Mouse (Mus musculus): ENCODE measurements around the gene Phlda1. TPM values are rescaled to one million over a fixed set of nuclear protein-coding genes. Genes with fewer than 3 reads are reported as not detected.

The Phlda1 gene
- polyA plus RNA-seq, 1 experiment from 2014 or later = 25.3 TPM

DNA sequence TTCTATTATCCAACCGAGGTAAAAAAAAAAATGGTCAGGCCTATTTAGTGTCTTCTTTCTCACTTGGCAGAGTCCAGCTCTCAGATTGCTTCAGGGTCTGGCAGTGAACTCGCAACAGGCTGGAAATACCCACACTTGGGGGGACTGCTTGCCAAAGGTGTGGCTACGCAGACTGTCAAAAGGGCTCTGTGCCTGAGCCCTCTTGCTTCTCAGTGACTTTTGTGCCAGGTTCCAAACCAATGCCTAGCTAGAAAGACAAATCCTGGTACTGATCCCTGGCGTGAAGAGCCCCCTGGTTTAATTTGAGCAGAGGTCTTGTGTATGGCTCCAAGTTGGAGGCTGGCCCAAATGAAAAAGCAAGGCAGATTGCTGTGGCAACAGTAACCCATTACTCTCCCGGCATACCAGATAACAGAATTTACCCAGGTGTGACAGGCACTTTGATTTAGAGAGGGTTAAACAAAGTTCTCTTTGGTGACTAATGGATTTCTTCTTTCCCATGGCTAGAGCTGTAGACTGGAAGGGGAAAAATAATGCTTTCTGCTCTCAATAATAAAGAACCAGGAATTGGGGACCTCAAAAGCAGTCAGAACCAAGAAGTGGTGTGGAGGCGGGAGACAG, 44.1 kb downstream of the Phlda1 start:
- Histone ChIP-seq H3K9ac (replicated peaks; ENCODE audit: low read depth, low read length) (no peak overlapping the region), H3K27ac (ENCODE audit: low read length) (no peak overlapping the region), H3K27me3 (replicated peaks; ENCODE audit: control insufficient read depth, insufficient read depth, low read length) (no peaks in the 10 kb centered on the region), H3K4me2 (ENCODE audit: low read length) (no peak overlapping the region), H3K36me3 (ENCODE audit: control insufficient read depth, insufficient read depth) (no peaks in the 10 kb centered on the region), H3K9me3 (ENCODE audit: control insufficient read depth, low read length) (no peaks in the 10 kb centered on the region), H3K4me3 (replicated peaks; ENCODE audit: low read length) (no peak overlapping the region), H3K4me1 (replicated peaks; ENCODE audit: control insufficient read depth, insufficient read depth, low read length) (peaks cover 8% of the 10 kb centered on the region; the same call in 1 of the 2 replicates)
- WGBS = 50% methylated on average over 6 of the region's 6 CpGs
- peak; percentile 64 for ATAC-seq

DNA sequence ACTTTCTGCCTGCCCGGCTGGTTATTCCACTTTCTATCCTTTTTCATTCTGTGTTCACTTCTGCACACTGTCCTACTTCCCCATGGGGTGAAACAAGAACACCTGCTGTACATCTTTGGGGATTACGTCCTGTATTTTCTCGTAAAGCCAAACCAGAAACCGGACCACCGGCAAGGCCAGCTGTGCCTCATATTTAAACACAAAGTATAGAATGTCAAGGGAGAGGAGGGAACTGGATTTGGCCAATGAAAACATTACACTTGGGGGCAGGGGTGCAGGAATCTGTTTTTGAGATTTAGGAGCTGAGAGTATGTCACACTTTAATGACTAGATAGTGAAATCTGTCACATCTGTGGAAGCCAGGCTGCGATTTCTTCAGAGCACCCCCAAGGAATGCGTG, 47.6 kb downstream of the Phlda1 start:
- ATAC-seq = no peak
- H3K36me3 ChIP-seq (ENCODE audit: control insufficient read depth, insufficient read depth) = no peaks in the 10 kb centered on the region
- no peaks in the 10 kb centered on the region for H3K27me3 ChIP-seq (replicated peaks; ENCODE audit: control insufficient read depth, insufficient read depth, low read length)
- no peak overlapping the region for H3K4me2 ChIP-seq (ENCODE audit: low read length)
- peaks cover 4% of the 10 kb centered on the region; the same call in 1 of the 2 replicates for H3K4me1 ChIP-seq (replicated peaks; ENCODE audit: control insufficient read depth, insufficient read depth, low read length)
- H3K9me3 ChIP-seq (ENCODE audit: control insufficient read depth, low read length) = no peaks in the 10 kb centered on the region
- H3K27ac ChIP-seq (ENCODE audit: low read length) = no peak overlapping the region
- 87% methylated on average over 7 of the region's 7 CpGs for WGBS
- no peak overlapping the region for H3K9ac ChIP-seq (replicated peaks; ENCODE audit: low read depth, low read length)
- H3K4me3 ChIP-seq (replicated peaks; ENCODE audit: low read length) = no peak overlapping the region

DNA sequence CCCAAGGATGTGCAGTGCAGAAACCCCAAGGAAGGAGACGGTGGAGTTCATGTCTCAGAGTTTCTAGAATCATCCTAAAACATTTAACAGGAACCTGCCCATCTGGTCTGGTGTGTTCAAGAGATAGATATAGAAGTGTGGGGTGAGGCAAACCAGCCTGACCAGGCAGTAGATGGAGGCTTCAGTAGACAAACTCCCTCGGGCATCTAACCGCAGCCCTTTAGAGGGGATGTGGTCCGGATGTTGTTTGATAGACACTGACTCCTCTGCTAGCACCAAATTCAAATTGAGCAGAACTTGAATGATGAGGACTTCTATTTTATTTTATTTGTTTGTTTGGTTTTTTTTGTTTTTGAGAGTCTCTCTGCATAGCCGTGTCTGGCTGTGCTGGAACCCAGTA, 48.6 kb downstream of the Phlda1 start:
- Histone ChIP-seq H3K36me3 (ENCODE audit: control insufficient read depth, insufficient read depth) (no peaks in the 10 kb centered on the region), H3K4me2 (ENCODE audit: low read length) (no peak overlapping the region), H3K27ac (ENCODE audit: low read length) (no peak overlapping the region), H3K4me3 (replicated peaks; ENCODE audit: low read length) (no peak overlapping the region), H3K27me3 (replicated peaks; ENCODE audit: control insufficient read depth, insufficient read depth, low read length) (no peaks in the 10 kb centered on the region), H3K9ac (replicated peaks; ENCODE audit: low read depth, low read length) (no peak overlapping the region), H3K4me1 (replicated peaks; ENCODE audit: control insufficient read depth, insufficient read depth, low read length) (peaks cover 12% of the 10 kb centered on the region; the same call in 1 of the 2 replicates), H3K9me3 (ENCODE audit: control insufficient read depth, low read length) (no peaks in the 10 kb centered on the region)
- 95% methylated on average over 5 of the region's 5 CpGs for WGBS
- ATAC-seq = no peak

DNA sequence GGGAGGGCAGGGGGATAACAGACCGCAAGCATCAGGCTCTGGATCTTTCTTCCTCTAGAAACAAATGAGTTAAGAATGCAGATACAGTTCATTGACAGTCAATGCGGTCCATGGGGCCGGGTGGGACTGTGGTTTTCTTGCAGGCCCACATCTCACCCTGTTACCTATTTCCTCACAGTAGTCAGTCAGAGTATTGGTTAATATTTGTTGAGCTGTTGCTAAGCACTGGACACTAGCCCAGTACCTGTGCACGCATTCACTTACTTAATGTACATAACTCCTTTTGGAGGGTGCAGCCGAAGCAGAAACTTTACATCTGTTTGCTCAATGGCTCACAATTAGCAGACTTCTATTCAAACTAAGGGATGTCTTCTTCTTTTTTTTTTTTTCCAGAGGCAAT, 52.1 kb downstream of the Phlda1 start:
- no peak for ATAC-seq
- Histone ChIP-seq H3K27me3 (replicated peaks; ENCODE audit: control insufficient read depth, insufficient read depth, low read length) (no peaks in the 10 kb centered on the region), H3K4me3 (replicated peaks; ENCODE audit: low read length) (no peak overlapping the region), H3K9me3 (ENCODE audit: control insufficient read depth, low read length) (no peaks in the 10 kb centered on the region), H3K27ac (ENCODE audit: low read length) (no peak overlapping the region), H3K36me3 (ENCODE audit: control insufficient read depth, insufficient read depth) (no peaks in the 10 kb centered on the region), H3K9ac (replicated peaks; ENCODE audit: low read depth, low read length) (no peak overlapping the region), H3K4me1 (replicated peaks; ENCODE audit: control insufficient read depth, insufficient read depth, low read length) (peaks cover 11% of the 10 kb centered on the region; the same call in 1 of the 2 replicates), H3K4me2 (ENCODE audit: low read length) (no peak overlapping the region)
- 77% methylated on average over 5 of the region's 5 CpGs for WGBS

Other genes starting within 250 kb of the Phlda1 start
- 6.4 and 6.5 TPM in 2 replicates for gene Bbs10, start 207.6 kb upstream of the Phlda1 start, polyA plus RNA-seq (2015; fragmentation: Nextera tagmentation; extraction: Ambion mirVana)
- 199 and 215 TPM in 2 replicates for gene Nap1l1, start 33.1 kb upstream of the Phlda1 start, polyA plus RNA-seq (2015; fragmentation: Nextera tagmentation; extraction: Ambion mirVana)